Mouse (Mus musculus) erythroid progenitor cell, adult 5-6 weeks (primary cell): ENCODE measurements around the gene Fam227b. TPM values are rescaled to one million over a fixed set of nuclear protein-coding genes. Genes with fewer than 3 reads are reported as not detected.

Experiments used
- ATAC-seq: replicated peaks from 2 replicates; pipeline ENCODE4 v1.8.0; 2016; ENCODE audit warnings: moderate number of reproducible peaks, mild to moderate bottlenecking, moderate TSS enrichment, inconsistent platforms; ENCODE audit not compliant: poor library complexity, low FRiP score, severe bottlenecking
- total RNA-seq, 2 experiments: library from RNA; stranded (forward) in 1 of 2; stranded (reverse) in 1 of 2; fragments of 150-400 nt in 1 of 2; fragments of 186-747, 209-891 nt in 1 of 2; gene quantifications; 2 replicates each; pipeline versions ENCODE4 v1.2.3 to v1.2.4; 2015 to 2017; ENCODE audit warnings: low replicate concordance in 2 of 2

Fam227b gene
- total RNA-seq, 2 experiments from 2014 or later = not detected

GRCm38 (mm10) chr2:126015763-126016473 lies 135.9 kb downstream of the Fam227b start:
- no peak for ATAC-seq

DNA sequence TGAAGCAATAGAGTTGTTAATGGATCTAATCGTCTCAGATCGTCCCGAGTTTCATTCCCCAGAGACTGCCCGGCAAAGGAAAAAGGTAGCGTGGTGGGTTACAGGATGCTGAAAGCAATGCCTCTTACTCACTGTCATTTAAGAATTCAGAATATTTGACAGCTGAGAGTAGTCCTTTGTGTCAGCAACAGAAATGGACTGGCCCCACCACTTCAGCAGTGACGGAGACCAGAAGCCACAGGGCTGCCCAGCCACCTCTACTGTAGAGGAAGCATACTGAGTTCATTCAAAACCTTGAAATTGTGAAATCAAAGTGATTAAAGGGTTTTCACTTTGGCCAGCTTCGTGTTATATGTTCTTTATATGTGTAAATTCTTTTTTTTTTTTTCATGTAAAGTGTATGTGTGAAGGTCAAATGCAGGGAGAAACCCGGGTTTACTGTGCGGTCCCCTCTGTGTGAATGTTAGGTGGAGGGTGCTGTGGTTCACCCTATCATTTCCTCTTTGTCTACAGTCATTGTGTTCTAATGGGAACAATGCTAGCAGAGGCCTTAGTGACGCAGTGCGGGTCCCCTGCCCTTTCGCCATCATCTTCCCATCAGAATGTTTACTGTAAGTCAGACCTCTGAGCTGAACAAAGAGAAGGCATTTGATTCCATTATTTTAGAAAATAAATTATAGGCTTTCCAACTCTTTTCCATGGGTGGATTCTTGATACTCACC lies 136.7 kb downstream of the Fam227b start:
- ATAC-seq = no peak

- ATAC-seq = no peak
Measured at GRCm38 (mm10) chr2:126006742-126007141, 145.1 kb downstream of the Fam227b start.

DNA sequence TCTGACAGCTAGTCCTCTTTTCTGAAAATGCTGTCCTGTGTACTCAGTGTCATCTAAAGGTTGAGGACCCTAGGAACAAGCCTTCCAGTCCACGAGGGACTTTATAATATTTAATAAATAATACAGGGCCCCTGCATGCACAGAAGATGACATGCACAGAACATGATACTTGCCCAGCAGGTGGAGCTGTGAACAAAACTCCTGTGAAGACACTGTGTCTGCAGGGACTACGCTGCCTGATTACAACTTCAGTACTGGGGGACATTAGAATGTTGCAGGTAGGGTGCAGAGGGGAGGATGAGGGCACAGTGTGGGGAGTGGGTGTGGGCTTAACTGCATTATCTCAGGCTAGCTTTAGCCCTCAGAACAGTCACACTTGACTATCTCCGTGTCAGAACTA lies 145.7 kb downstream of the Fam227b start:
- no peak for ATAC-seq

DNA sequence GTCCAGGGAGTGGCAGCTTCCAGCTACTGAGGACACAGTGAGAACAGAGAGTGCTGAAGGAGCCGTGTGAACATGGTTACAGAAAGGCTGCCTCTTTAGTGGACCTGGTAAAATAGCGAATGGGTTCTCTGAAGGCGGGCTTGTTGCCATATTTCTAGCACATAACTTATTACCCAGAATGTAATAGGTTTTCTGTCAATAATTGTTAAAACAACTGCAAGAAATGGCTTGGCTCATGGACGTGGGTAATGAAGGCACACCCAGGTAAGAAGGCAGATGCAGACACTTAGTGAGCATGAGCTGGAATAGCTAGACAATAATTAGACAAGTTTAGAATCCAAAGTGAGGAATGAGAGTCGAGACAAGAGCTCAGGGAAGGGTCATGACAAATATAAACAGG lies 149.5 kb downstream of the Fam227b start:
- ATAC-seq = no peak

DNA sequence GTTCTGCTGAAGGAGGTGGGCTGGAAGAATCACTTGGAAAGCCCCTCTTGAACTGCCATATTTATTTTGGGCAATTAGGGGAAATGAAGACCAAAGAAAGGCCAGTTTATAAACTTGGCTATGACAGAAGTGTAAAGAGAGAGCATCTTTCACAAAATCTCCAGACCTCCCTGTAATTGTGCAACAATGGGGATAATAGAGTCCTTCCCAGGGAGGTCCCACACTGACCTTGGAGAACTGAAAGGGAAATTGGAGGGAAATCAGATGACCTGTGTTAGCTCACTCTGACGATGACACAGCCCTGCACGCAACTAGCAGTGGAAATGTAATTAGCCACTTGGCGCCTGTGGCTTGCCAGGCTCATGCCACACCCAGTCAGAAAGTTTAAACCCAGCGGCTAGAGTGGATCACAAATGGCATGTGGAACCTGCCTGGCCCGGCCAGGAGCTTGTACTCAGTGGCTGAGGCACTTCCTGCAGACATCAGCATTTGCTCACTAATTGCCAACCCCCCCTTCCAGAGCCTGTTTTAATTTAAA lies 175.9 kb downstream of the Fam227b start:
- no peak for ATAC-seq

DNA sequence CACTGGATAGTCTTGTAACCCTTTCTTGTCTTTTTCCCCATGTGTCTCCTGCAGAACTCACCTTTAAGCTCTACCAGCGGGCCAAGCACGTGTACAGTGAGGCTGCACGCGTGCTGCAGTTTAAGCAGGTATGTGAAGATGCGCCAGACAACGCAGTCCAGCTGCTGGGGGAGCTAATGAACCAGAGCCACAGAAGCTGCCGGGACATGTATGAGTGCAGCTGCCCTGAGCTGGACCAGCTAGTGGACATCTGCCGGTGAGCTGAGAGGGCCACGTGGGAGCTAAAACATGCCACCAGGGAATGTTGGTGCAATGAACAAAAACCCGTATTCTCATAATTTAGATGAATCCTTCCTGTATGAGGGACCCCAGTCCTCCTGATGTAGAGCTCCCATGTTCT lies 176.6 kb downstream of the Fam227b start:
- no peak for ATAC-seq

DNA sequence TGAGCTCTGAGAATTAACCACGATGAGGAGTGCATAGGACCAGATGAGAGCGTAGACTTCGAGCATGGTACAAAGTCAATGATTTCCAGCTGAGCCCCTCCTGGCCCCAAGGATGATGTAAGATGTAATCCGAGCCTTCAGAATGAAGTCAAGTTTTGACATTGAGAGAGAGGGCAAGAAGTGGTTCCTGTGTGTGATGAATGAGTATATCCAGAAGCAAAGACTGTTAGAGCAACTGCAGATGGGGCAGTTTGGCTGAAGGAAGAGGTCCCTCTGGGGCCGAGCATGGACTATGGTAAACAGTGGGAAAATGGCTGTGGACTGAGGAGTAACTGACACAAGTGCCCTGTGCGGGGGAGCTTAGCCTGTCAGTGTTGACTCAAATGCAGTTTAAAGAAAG lies 178.6 kb downstream of the Fam227b start:
- ATAC-seq = no peak

DNA sequence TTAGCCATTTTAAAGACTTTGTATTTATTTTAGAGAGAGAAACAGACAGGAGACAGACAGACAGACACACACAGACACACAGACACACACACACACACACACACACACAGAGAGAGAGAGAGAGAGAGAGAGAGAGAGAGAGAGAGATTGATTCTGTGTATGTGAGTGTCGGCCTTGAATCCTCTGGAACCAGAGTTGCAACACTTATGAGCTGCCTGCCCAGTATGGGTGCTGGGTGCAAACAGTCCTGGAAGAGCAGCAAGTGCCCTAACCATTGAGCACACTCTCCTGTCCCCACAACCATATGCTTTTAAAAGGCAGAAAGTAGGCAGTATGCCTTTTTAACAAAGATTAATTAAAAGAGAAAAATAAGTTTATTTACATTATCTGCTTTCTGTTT lies 183.0 kb downstream of the Fam227b start:
- ATAC-seq = no peak

DNA sequence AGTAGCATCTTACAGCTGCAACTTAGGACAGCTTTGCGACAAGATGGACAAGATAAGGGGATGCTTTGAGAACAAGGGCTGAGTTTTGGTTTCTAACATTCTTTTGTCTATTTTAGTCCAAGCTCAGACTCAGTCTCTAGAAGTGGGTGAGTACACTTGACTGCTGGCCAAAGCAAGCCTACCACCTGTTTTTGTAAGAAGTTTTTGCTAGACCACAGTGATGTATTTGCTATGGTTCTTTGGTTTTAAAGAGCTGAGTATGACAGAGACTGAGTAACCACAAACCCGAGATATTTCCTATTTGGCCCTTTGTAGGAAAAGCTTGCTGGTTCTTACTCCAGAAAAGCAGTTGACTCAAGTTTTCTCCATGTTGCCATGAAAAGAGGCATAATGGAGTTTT lies 203.6 kb downstream of the Fam227b start:
- ATAC-seq = no peak

- ATAC-seq = no peak
Measured at GRCm38 (mm10) chr2:125943301-125943700, 208.5 kb downstream of the Fam227b start.

GRCm38 (mm10) chr2:125941111-125941785 lies 210.6 kb downstream of the Fam227b start:
- ATAC-seq = no peak

DNA sequence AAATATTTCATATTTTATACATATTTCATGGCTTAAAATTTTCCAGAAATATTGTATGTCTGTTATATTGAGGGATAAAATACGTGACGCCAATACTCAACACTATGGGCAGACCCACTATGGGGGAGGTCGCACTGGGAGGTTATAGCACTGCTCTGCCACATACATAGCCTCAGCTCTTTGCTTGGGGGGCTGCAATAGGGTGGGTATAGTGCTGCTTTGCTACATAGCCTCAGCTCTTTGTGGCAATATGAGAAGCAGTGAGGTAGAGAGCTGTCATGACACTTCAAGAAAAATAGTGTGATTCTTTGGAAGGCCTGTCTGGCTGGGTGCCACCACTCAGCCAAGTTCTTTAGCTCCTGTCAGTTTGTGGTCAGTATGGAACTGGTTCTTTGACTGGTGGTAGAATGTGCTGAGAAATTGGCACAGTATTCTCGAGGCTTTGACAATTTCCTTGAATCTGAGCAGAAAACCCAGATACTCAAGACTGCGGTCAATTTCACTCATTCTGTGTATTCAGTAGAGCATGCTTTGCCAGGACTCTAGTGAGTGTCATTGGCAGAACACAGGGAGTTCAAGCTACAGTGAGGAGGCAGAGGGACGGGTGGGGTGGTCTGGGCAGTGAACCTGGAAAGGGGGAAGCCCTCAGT lies 212.7 kb downstream of the Fam227b start:
- ATAC-seq = no peak

DNA sequence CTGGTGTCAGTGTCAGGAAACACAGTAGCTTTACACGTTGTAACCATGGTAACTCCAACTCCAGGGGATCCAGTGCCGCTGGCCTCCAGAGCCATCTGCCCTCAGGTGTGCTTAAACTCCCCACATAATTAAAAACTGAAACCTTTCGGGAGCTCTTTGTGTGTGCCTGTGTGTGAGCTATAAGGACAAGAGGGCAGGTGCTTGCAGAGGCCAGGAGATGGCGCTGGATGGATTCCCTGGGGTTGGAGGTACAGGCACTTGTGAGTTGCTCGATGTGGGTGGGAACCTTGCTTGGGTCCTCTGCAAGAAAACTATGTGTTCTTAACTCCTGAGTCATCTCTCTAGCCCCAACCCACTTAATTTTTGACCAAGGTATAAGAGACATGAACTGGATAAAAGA lies 215.4 kb downstream of the Fam227b start:
- no peak for ATAC-seq

DNA sequence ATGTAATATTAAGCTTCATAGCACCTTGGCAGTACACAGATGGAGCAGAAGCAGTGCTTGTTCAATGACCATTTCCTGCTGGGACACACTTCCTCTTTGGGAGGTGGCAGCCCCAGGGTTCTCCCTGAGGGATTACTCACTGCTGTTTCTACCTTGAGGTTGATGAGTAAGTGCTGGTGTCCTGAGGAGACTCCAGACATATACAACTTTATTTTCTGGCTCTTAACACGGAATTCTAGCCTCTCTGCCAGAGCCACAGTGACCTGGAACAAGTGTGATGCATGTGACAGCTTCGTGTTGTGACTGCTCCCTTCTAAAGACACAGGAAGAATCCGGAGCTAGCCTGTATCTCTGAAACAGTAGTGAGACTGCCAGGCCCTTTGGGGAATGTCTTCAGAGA lies 217.8 kb downstream of the Fam227b start:
- no peak for ATAC-seq

Other genes starting within 250 kb of the Fam227b start
- gene Fgf7, start 117.3 kb downstream of the Fam227b start, total RNA-seq (2015; ENCODE audit: low replicate concordance) = not detected in 2 replicates
- 3.1 TPM in 1 of 2 replicates, not detected in the other for gene Fgf7, start 117.3 kb downstream of the Fam227b start, total RNA-seq (2017; ENCODE audit: low replicate concordance)
- 22.3 and 24.7 TPM in 2 replicates for gene Dtwd1, start 137 bp upstream of the Fam227b start, total RNA-seq (2015; ENCODE audit: low replicate concordance)
- 6.7 and 7.4 TPM in 2 replicates for gene Dtwd1, start 137 bp upstream of the Fam227b start, total RNA-seq (2017; ENCODE audit: low replicate concordance)
- gene Gm17555, start 63.1 kb upstream of the Fam227b start, total RNA-seq (2015; ENCODE audit: low replicate concordance) = not detected in 2 replicates
- not detected in 2 replicates for gene Gm17555, start 63.1 kb upstream of the Fam227b start, total RNA-seq (2017; ENCODE audit: low replicate concordance)